In the genomic region with DNA sequence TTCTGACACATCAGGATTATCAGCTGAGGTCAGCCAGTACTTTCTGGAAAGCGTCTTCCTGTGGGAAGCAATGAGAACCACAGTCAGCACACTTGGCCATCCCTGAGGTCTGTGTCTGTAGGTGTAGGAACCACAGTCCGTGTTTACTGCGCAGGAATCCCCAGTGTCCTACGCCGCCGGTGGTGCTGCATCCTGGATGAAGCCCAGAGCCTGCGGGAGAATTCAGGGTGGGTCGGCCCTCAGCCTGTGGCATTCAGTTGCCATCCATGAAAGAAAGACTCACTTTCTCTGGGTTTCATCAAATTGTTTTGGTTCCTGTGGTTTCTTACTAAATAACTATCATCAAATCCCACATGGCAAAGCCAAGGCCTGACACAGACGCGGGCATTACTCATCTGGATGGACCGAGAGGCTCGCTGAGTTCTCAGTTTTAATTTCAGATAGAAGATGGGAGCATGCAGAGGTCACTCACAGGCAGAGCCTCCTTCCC, we compare ENCODE assay signal across 14 mouse cellular contexts. TPM values are rescaled to one million over a fixed set of nuclear protein-coding genes. Genes with fewer than 3 reads are reported as not detected.
"Had no signal": no experiment of that assay in that cellular context is flagged by ENCODE, and none has a peak within 500 bp of the region (broad histone marks: within the 10 kb centered on the region; RNA-seq: fewer than 3 reads in every experiment).

No protein-coding gene starts in this region.

- H3K4me3 ChIP-seq: layer of hippocampus, adult 2 months; limb, embryonic 15.5 days; liver, embryonic 12.5 days; lung, embryonic 15.5 days; midbrain, embryonic 13.5 days; neural tube, embryonic 15.5 days had no signal

- H3K27ac ChIP-seq: limb, embryonic 15.5 days; liver, embryonic 12.5 days; lung, embryonic 15.5 days; macrophage; midbrain, embryonic 13.5 days; neural tube, embryonic 15.5 days; stomach, postnatal 0 days had no signal

- H3K4me1 ChIP-seq: limb, embryonic 15.5 days; liver, embryonic 12.5 days; lung, embryonic 15.5 days; midbrain, embryonic 13.5 days; neural tube, embryonic 15.5 days had no signal

- ATAC-seq: liver, embryonic 12.5 days; midbrain, embryonic 13.5 days had no signal

- H3K9ac ChIP-seq: limb, embryonic 15.5 days; liver, embryonic 12.5 days; lung, embryonic 15.5 days; midbrain, embryonic 13.5 days; neural tube, embryonic 15.5 days had no signal

- H3K4me2 ChIP-seq: limb, embryonic 15.5 days; liver, embryonic 12.5 days; lung, embryonic 15.5 days; midbrain, embryonic 13.5 days; neural tube, embryonic 15.5 days had no signal

- H3K9me3 ChIP-seq: limb, embryonic 15.5 days; liver, embryonic 12.5 days; lung, embryonic 15.5 days; midbrain, embryonic 13.5 days; neural tube, embryonic 15.5 days had no signal

- DNase-seq: kidney, postnatal 10 days; kidney, postnatal 4 days; lung, postnatal 14 days; right cerebral cortex, adult 18-20 months; right cerebral cortex, postnatal 25 days; thymus, postnatal 4 days had no signal

- H3K36me3 ChIP-seq: limb, embryonic 15.5 days; liver, embryonic 12.5 days; lung, embryonic 15.5 days; midbrain, embryonic 13.5 days; neural tube, embryonic 15.5 days had no signal

- H3K27me3 ChIP-seq: limb, embryonic 15.5 days; liver, embryonic 12.5 days; lung, embryonic 15.5 days; midbrain, embryonic 13.5 days; neural tube, embryonic 15.5 days had no signal

RNA-seq across cellular contexts. Expression of gene Sgpp2, which starts 37.2 kb away (rescaled TPM):
- polyA plus RNA-seq: macrophage had no signal
